Mouse (Mus musculus): ENCODE results near the gene Zeb2.
"Not testable (repeated sequence)": the region's sequence is repeated elsewhere in the genome, so short reads cannot be mapped to it uniquely, and the experiment has no call there.

Gene Zeb2

GRCm38 (mm10) chr2:45111571-45111970 lies 5.6 kb downstream of the Zeb2 start:
- not testable (repeated sequence) for DNase-seq

GRCm38 (mm10) chr2:45110757-45111411 lies 6.3 kb downstream of the Zeb2 start:
- DNase-seq: peak; percentile 63 to 75

GRCm38 (mm10) chr2:45109951-45110756 lies 7.0 kb downstream of the Zeb2 start:
- peak; percentile 68 to 69 for DNase-seq

DNA sequence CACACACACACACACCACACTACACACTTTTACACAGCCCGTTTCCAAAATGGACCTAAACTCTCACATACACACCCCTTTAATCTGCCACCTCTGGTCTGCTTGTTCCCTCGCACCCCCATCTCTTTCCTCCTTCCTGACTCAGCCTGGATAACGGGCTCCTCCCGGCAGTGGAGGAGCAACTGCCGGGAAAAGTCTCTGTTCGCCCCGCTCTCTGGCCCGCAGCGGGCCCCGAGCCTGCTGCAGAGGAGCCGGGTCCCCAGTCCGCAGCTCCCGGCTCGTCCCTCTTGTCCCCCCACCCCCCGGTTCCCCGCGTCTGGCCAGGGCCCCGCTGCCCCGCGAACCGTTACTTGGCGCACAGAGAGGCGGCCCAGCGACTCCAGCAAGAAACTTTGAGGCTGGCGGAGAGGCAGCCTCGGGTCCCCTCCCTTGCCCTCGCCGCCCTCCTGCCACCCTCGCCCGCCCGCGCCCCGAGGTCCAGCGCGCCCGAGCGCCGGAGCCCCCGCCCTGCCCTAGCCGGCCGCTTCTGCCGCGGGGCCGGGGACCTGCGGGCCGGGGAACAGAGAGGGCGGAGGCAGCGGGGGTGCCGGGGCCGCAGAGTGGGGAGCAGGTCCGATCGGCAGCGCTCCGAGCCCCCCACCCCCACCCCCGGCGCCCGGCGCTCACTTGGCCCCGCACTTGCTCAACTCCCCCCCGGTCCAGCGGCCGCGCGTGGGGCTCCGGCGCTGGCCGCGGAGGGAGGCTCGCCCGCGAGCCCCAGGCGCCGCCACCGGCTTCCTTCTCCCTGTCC lies 7.8 kb downstream of the Zeb2 start:
- peak; percentile 63 to 64 for DNase-seq

DNA sequence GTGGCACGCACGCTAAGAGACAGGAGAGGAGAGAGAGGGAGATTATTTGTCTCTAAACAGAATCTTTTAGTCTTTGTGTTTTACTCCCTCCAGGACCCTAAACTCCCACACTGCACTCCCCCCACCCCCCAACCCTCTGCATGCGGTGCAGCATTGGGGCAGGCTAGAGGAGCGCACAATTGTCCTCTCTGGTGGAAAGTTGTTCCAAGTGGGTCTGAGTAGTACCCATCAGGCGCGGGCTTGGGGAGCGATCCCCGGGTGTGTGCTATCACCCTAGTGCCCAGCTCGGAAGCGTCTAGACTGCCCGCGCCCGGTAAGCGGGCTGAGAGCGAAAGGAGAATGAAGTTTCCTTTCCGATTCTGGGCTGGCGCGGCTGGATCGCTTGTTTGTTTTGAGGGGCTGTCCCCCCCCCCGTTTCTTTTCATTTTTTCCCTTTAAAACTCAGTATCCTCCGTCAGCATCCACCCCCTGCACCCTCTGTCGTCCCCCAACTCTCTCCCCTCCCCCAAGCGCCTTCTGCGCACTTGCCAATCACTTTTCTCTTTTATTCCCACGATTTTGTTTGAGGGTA lies 8.6 kb downstream of the Zeb2 start:
- DNase-seq: peak; percentile 61 to 71

DNA sequence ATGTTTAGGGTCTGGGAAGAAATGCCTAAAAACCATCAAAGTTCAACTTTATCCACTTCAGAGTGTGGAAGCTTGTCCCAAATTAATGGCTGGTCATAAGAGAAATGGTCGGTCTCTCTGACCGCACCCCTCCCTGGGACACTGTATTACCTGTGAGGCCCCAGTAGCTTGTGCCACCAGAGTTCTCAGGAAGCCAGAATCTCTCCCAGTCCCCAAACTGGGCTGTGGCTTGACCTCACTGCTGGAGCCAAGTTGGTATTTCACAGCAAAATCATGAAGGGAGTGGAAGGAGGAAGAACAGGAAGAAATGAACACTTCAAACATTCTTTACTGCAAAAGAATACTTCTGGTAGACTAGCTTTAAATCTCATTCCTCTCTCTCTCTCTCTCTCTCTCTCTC lies 9.6 kb downstream of the Zeb2 start:
- DNase-seq: peak in 1 of 2 experiments; percentile 21

- peak in 1 of 2 experiments; percentile 18 for DNase-seq
Observed at GRCm38 (mm10) chr2:45105922-45106851, 11.0 kb downstream of the Zeb2 start.

DNA sequence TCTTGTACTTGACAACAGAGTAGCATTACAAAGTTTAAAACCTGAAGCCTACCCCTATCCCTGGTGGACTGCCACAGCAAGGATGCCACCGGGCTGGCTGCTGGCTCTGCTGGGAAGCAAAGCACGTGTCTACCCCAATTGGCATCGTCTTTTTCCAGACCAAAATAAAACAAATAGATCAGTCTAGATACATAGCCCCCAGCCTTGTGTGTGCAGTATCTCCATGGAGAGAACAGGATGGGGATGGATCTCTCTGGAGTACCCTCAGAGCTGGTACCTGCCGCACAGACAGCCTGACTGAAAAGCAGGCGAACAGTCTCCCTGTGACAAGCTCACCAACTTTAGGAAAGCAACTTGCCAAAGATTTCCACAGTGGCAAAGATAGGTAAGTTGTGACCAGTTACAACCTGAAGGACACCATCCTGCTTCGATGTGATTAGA lies 11.9 kb downstream of the Zeb2 start:
- peak in 1 of 2 experiments; percentile 33 for DNase-seq

DNA sequence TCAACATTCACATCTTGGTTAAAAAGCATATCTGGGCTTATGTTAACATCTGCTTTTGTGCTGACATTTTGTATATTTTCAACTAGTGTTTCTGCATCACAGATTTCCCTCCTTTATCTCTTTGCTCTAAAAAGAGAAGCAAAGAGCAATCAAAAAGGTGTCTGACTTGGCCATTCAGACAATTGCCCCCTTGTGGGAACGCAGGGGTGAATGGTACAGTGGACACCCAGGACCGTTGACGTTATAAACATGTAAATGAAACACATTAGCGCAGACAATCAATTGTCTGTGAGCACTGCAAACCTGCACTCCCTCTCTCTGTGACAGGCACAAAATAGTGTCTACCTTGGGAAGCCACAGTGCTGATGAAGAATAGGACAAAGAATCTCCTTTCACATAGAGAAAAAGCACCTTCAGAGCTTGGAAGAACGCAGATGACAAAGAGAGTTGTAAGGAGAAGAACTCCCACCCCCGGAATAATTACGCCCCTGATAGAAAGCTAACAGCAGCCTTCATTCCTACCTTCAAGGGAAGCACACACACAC lies 12.6 kb downstream of the Zeb2 start:
- DNase-seq: peak in 1 of 2 experiments; percentile 26

- no peak for DNase-seq
Observed at GRCm38 (mm10) chr2:45104066-45104465, 13.1 kb downstream of the Zeb2 start.

DNA sequence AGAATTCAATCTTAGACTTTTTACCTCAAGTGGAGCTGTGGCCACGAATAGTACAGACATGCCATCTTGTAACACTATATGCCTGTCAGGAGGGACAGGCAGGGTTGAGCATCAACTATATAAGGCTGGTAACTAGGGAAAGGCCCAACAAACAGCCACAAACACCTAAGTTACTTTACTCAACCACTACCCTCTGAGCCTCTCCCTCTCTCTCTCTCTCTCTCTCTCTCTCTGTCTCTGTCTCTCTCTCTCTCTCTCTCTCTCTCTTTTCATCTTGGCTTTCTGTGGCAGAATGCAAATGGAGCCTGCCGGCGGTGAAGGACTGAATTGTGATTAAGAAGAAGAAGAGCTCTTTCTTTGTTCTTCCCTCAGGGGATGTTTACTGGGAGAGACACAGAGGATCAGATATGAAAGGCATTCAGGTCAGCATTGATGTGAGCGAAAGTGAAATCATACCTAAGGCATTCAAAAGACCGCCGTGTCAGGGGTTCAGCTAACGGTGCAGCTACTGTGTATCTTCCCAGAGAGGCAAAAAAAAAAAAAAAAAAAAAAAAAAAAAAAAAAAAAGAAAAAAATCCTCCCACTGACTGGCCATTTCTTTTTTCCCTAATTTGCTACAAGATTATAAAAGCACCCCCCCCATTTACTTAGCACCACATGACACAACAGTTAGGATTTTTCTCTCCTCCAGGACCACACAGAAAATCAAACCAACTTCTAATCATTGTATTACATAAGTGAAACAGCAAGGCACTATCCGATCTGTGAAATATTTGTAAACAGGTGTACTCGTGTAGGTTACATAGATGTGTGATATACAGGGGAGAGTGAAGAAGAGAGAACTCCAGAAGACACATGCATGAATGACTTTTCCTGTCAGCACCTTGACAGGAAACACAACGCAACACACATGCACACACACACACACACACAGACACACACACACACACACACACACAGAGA lies 13.9 kb downstream of the Zeb2 start:
- peak in 1 of 2 experiments; percentile 36 for DNase-seq

GRCm38 (mm10) chr2:45102191-45102638 lies 15.0 kb downstream of the Zeb2 start:
- DNase-seq: no peak

- DNase-seq: no peak
Observed at GRCm38 (mm10) chr2:45101586-45101985, 15.6 kb downstream of the Zeb2 start.

DNA sequence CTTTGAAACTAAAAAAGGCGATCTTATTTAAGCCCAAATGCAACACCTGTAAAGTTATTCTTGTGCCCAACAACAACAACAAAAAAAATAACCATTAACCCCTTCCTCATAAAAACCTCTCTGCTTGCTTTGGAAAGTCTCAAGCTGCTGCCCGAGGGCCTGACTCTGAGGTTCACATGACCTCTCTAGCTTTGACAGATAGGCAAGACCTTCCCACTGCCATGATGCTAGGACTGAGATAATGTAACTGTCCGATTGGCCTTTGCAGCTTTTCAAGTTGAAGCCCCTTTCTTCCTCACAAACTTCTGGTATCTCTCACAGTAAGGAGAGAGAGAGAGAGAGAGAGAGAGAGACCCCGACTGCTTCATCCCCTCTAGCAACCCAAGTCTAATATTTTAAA lies 16.2 kb downstream of the Zeb2 start:
- no peak for DNase-seq

GRCm38 (mm10) chr2:45100628-45101027 lies 16.6 kb downstream of the Zeb2 start:
- no peak for DNase-seq

DNA sequence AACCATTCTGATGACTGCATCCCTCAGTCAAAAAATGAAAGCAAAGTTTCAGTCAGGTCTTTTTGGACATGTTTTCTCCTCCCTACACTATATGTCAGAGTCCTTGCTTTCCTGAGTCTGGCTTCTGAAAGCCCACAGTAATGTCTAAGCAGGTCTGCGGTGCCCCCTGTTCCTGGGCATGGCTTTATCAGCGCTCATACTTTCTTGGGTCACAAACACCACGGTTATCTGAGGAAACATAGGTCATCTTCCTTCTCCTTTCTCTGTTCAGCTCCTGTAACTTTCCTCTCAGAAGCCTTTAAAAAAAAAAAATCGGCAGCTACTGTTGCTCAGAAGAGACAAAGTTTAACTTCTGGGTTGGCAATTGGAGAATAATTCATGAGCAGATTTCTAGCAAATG lies 17.2 kb downstream of the Zeb2 start:
- DNase-seq: peak in 1 of 2 experiments; percentile 17

DNA sequence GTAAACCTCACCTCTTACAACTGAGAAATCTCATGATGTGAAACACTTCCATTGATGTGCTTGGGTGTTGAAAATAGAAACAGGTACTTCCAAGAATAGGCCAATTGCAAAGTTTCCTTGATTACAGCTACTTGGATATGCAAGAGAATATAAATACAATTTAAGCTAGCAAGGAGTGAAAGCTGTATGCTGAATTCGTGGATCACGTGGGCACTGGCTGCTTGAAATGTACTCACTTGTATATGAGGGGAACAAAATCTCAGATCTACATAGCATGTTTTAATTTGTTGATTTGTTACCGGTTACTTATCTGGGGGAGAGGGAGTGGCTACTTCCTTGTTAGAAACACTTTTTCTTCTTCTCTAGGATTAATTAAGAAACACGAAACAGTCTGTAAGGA lies 18.1 kb downstream of the Zeb2 start:
- DNase-seq: no peak

- peak in 1 of 2 experiments; percentile 42 for DNase-seq
Observed at GRCm38 (mm10) chr2:45097969-45098368, 19.2 kb downstream of the Zeb2 start.

GRCm38 (mm10) chr2:45096638-45097247 lies 20.5 kb downstream of the Zeb2 start:
- DNase-seq: peak; percentile 51 to 55

GRCm38 (mm10) chr2:45095825-45096224 lies 21.4 kb downstream of the Zeb2 start:
- peak in 1 of 2 experiments; percentile 18 for DNase-seq

All from cerebellum, postnatal 10 days (tissue).